ENCODE assay signal across 9 mouse cellular contexts in the genomic region with DNA sequence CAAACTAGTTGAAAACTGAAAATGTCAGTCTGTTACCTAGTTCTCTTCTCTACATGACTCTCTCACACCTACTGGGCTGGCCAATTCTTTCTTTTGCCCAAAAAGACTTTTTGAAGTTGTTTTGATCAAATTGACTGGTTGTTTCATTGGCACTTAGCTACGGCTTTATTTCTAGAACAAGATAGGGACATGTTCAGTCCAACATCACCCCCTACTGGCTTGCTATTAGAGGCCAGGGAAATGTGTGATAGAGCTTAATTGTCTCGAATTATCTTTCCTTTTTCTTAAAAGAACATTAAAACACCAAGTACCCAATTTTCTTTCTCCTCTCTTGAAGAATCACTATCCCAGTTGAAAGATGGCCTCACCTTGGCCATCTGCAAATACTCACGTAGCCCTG.
DNase-seq lines count a peak whose midpoint lies in the region; ATAC-seq and TF ChIP-seq lines count a peak whose summit lies in the region.
"Had no signal": no experiment of that assay in that cellular context is flagged by ENCODE, and none has a peak within 500 bp of the region (broad histone marks: within the 10 kb centered on the region; RNA-seq: fewer than 3 reads in every experiment).

No protein-coding gene starts in this region.

- H3K36me3 ChIP-seq in lung, postnatal 0 days (ENCODE audit: insufficient read depth, low read length) = no peaks in the 10 kb centered on the region
- no peaks in the 10 kb centered on the region for H3K36me3 ChIP-seq in liver, embryonic 11.5 days (ENCODE audit: control insufficient read depth, insufficient read depth, low read length)
- no peaks in the 10 kb centered on the region for H3K36me3 ChIP-seq in thymus, adult 2 months (ENCODE audit: control insufficient read depth, insufficient read depth, low read length)
- H3K36me3 ChIP-seq: lung, embryonic 15.5 days had no signal

- no peak; the same call in 1 of the 2 replicates for ATAC-seq in frontal cortex, adult (ENCODE audit: low TSS enrichment)
- no peak for ATAC-seq in lung, postnatal 0 days
- no peak for ATAC-seq in liver, embryonic 11.5 days (replicated peaks; ENCODE audit: low FRiP score)

- H3K9ac ChIP-seq in lung, postnatal 0 days (replicated peaks; ENCODE audit: low read depth) = no peak overlapping the region
- no peak overlapping the region for H3K9ac ChIP-seq in liver, embryonic 11.5 days (ENCODE audit: low read depth, low read length)
- H3K9ac ChIP-seq: lung, embryonic 15.5 days had no signal

- H3K27me3 ChIP-seq in lung, postnatal 0 days (replicated peaks; ENCODE audit: insufficient read depth, low read length) = no peaks in the 10 kb centered on the region
- H3K27me3 ChIP-seq in liver, embryonic 11.5 days (replicated peaks; ENCODE audit: control insufficient read depth, insufficient read depth, low read length) = peaks cover 4% of the 10 kb centered on the region; the same call in 1 of the 2 replicates
- H3K27me3 ChIP-seq in thymus, adult 2 months (ENCODE audit: control insufficient read depth, insufficient read depth, low read length) = no peaks in the 10 kb centered on the region

- H3K27ac ChIP-seq in lung, postnatal 0 days (ENCODE audit: low read length) = no peak overlapping the region
- no peak overlapping the region for H3K27ac ChIP-seq in liver, embryonic 11.5 days (ENCODE audit: low read depth, low read length)
- no peak overlapping the region for H3K27ac ChIP-seq in thymus, adult 2 months (ENCODE audit: control insufficient read depth, insufficient read depth, low read length)
- H3K27ac ChIP-seq: lung, embryonic 15.5 days had no signal

- DNase-seq in frontal cortex, adult 2 months (ENCODE audit: extremely low spot score in 1 of 2, low spot score in 1 of 2) = peak; percentile 1 to 64
- peak; percentile 39 for DNase-seq in lung, postnatal 0 days (ENCODE audit: low spot score)
- no peak for DNase-seq in lung, adult 2 months
- DNase-seq in embryo, embryonic 11.5 days (ENCODE audit: low read depth, low spot score) = peak; percentile 14
- DNase-seq in right cerebral cortex, adult 2 months (ENCODE audit: low spot score in 2 of 2) = peak; percentile 26 to 39
- no peak for DNase-seq in liver, embryonic 11.5 days (ENCODE audit: low spot score)
- no peak for DNase-seq in thymus, adult 2 months

- peak; percentile 66 for TF ChIP-seq CTCF in lung, postnatal 0 days (IDR thresholded peaks at IDR 0.05)
- no peak for TF ChIP-seq CTCF in lung, adult 2 months (IDR thresholded peaks at IDR 0.05; ENCODE audit: insufficient read depth, low read length)
- no peak for TF ChIP-seq CTCF in thymus, adult 2 months (IDR thresholded peaks at IDR 0.05; ENCODE audit: borderline replicate concordance, control insufficient read depth, extremely low read depth, insufficient read depth, low read length, poor library complexity)

- no peaks in the 10 kb centered on the region for H3K9me3 ChIP-seq in lung, postnatal 0 days (ENCODE audit: low read length)
- no peaks in the 10 kb centered on the region for H3K9me3 ChIP-seq in liver, embryonic 11.5 days (ENCODE audit: control insufficient read depth, low read length)
- H3K9me3 ChIP-seq: lung, embryonic 15.5 days had no signal

- TF ChIP-seq POLR2A in lung, adult 2 months (IDR thresholded peaks at IDR 0.05; ENCODE audit: borderline replicate concordance, extremely low read depth, low read depth, low read length) = no peak
- no peak for TF ChIP-seq POLR2A in thymus, adult 2 months (IDR thresholded peaks at IDR 0.05; ENCODE audit: control insufficient read depth, extremely low read depth, insufficient read depth, low read length, poor library complexity)

- no peak overlapping the region for H3K4me2 ChIP-seq in lung, postnatal 0 days (replicated peaks; ENCODE audit: low read depth, low read length)
- H3K4me2 ChIP-seq in liver, embryonic 11.5 days = no peak overlapping the region
- H3K4me2 ChIP-seq: lung, embryonic 15.5 days had no signal

- no peaks in the 10 kb centered on the region for H3K4me1 ChIP-seq in lung, postnatal 0 days (ENCODE audit: insufficient read depth, low read depth, low read length)
- H3K4me1 ChIP-seq in lung, adult 2 months (ENCODE audit: control insufficient read depth, insufficient read depth, low read length) = no peaks in the 10 kb centered on the region
- H3K4me1 ChIP-seq in liver, embryonic 11.5 days (replicated peaks; ENCODE audit: control insufficient read depth, insufficient read depth, low read length) = no peaks in the 10 kb centered on the region
- H3K4me1 ChIP-seq in thymus, adult 2 months (replicated peaks; ENCODE audit: control insufficient read depth, insufficient read depth, low read length) = no peaks in the 10 kb centered on the region
- H3K4me1 ChIP-seq: lung, embryonic 15.5 days had no signal

- H3K4me3 ChIP-seq in lung, postnatal 0 days (ENCODE audit: low read depth, low read length) = no peak overlapping the region
- no peak overlapping the region for H3K4me3 ChIP-seq in lung, adult 2 months (replicated peaks; ENCODE audit: extremely low read depth, low read depth, low read length)
- H3K4me3 ChIP-seq in liver, embryonic 11.5 days (ENCODE audit: low read depth, low read length) = no peak overlapping the region
- no peak overlapping the region for H3K4me3 ChIP-seq in thymus, adult 2 months (ENCODE audit: control insufficient read depth, insufficient read depth, low read length)
- H3K4me3 ChIP-seq: lung, embryonic 15.5 days had no signal

- TF ChIP-seq EP300 in lung, postnatal 0 days (IDR thresholded peaks at IDR 0.05) = no peak

- WGBS in lung, postnatal 0 days = 39% methylated on average over 3 of the region's 3 CpGs
- WGBS in lung, adult 2 months = 45% methylated on average over 3 of the region's 3 CpGs
- 58% methylated on average over 3 of the region's 3 CpGs for WGBS in liver, embryonic 11.5 days
- 44% methylated on average over 3 of the region's 3 CpGs for WGBS in thymus, adult 2 months

Comparison
In these comparisons a context has a peak if more than half of its experiments do, and no peak if none do; other contexts are left out.
1. DNase-seq: peak in frontal cortex, adult 2 months (2 of 2), lung, postnatal 0 days (single experiment), embryo, embryonic 11.5 days (single experiment) and right cerebral cortex, adult 2 months (2 of 2); none in lung, adult 2 months (single experiment), liver, embryonic 11.5 days (single experiment) and thymus, adult 2 months (single experiment).